Mouse (Mus musculus) intestine, embryonic 16.5 days (tissue): ENCODE data around the gene Mr1. TPM values are rescaled to one million over a fixed set of nuclear protein-coding genes. Genes with fewer than 3 reads are reported as not detected.

Experiments used
- ATAC-seq: fragments of 200-750 bp; cut with Nextera tagmentation; 2 replicates; pipeline ENCODE4 v1.8.0; 2017; ENCODE audit warnings: moderate TSS enrichment, moderate library complexity
- H3K27ac ChIP-seq: fragments of 300-500 bp; sonication (generic); 2 replicates; pipeline ENCODE4 v1.5.1; 2014; ENCODE audit warnings: mild to moderate bottlenecking, low read length
- H3K27me3 ChIP-seq: fragments of 300-500 bp; sonication (generic); replicated peaks from 2 replicates; pipeline ENCODE4 v1.6.1; 2014; ENCODE audit warnings: low read length, control low read depth, mixed read lengths; ENCODE audit not compliant: control insufficient read depth, insufficient read depth
- H3K36me3 ChIP-seq: fragments of 300-500 bp; sonication (generic); 2 replicates; pipeline ENCODE4 v1.6.1; 2014; ENCODE audit warnings: low read length, control low read depth; ENCODE audit not compliant: control insufficient read depth, insufficient read depth
- H3K4me1 ChIP-seq: fragments of 300-500 bp; sonication (generic); 2 replicates; pipeline ENCODE4 v1.6.1; 2014; ENCODE audit warnings: low read length, control low read depth, mixed read lengths; ENCODE audit not compliant: control insufficient read depth, insufficient read depth
- H3K4me2 ChIP-seq: fragments of 300-500 bp; sonication (generic); 2 replicates; pipeline ENCODE4 v1.6.1; 2014; ENCODE audit warnings: low read depth, low read length, control low read depth
- H3K4me3 ChIP-seq: fragments of 300-500 bp; sonication (generic); 2 replicates; pipeline ENCODE4 v1.5.1; 2014; ENCODE audit warnings: mild to moderate bottlenecking, low read length
- H3K9ac ChIP-seq: fragments of 300-500 bp; sonication (generic); 2 replicates; pipeline ENCODE4 v1.6.1; 2014; ENCODE audit warnings: low read depth, low read length
- H3K9me3 ChIP-seq: fragments of 300-500 bp; sonication (generic); 2 replicates; pipeline ENCODE4 v1.6.1; 2016; ENCODE audit warnings: low read length, control low read depth; ENCODE audit not compliant: control insufficient read depth
- WGBS: fragments of 180-500 bp; shearing (Covaris S2); extraction: QIAGEN DNeasy Blood & Tissue Kit; methylation state at CpG from one replicate; pipeline ENCODE4 v1.1.7; 2014; 5-methylcytosine and 5-hydroxymethylcytosine counted together
- polyA plus RNA-seq: library from polyadenylated mRNA; unstranded; fragments of >200 nt; fragmentation: Nextera tagmentation; extraction: Ambion mirVana; gene quantifications from 2 replicates; pipeline ENCODE4 v1.2.1, GENCODE M21; 2015

Mr1 gene
- polyA plus RNA-seq, 1 experiment from 2014 or later, result 5.2 TPM

GRCm38 (mm10) chr1:155113946-155114345 lies 32.7 kb downstream of the Mr1 start:
- WGBS, result 18% methylated on average over 3 of the region's 3 CpGs
- H3K9ac ChIP-seq, result no peak overlapping the region
- peaks cover 7% of the 10 kb centered on the region; the same call in 1 of the 2 replicates for H3K4me1 ChIP-seq
- H3K4me2 ChIP-seq, result no peak overlapping the region
- H3K9me3 ChIP-seq, result no peaks in the 10 kb centered on the region
- no peak overlapping the region for H3K4me3 ChIP-seq
- peak; percentile 38; the same call in 1 of the 2 replicates for ATAC-seq
- H3K27ac ChIP-seq, result no peak overlapping the region
- no peaks in the 10 kb centered on the region for H3K27me3 ChIP-seq
- no peaks in the 10 kb centered on the region for H3K36me3 ChIP-seq

GRCm38 (mm10) chr1:155112875-155113274 lies 33.7 kb downstream of the Mr1 start:
- Histone ChIP-seq H3K27me3 (no peaks in the 10 kb centered on the region), H3K27ac (no peak overlapping the region), H3K9me3 (no peaks in the 10 kb centered on the region), H3K36me3 (no peaks in the 10 kb centered on the region), H3K4me2 (no peak overlapping the region), H3K4me1 (peaks cover 16% of the 10 kb centered on the region), H3K4me3 (no peak overlapping the region), H3K9ac (no peak overlapping the region)
- 81% methylated on average over 1 of the region's 1 CpGs for WGBS
- ATAC-seq, result no peak

- H3K4me2 ChIP-seq, result no peak overlapping the region
- no peak overlapping the region for H3K9ac ChIP-seq
- 46% methylated on average over 4 of the region's 4 CpGs for WGBS
- ATAC-seq, result no peak
- no peaks in the 10 kb centered on the region for H3K36me3 ChIP-seq
- no peak overlapping the region for H3K4me3 ChIP-seq
- H3K4me1 ChIP-seq, result peaks cover 19% of the 10 kb centered on the region
- no peaks in the 10 kb centered on the region for H3K27me3 ChIP-seq
- no peak overlapping the region for H3K27ac ChIP-seq
- H3K9me3 ChIP-seq, result no peaks in the 10 kb centered on the region
These were observed 34.5 kb downstream of the Mr1 start for GRCm38 (mm10) chr1:155112118-155112517.

- 66% methylated on average over 6 of the region's 6 CpGs for WGBS
- Histone ChIP-seq H3K4me2 (no peak overlapping the region), H3K36me3 (no peaks in the 10 kb centered on the region), H3K9me3 (no peaks in the 10 kb centered on the region), H3K4me3 (no peak overlapping the region), H3K9ac (no peak overlapping the region), H3K4me1 (peaks cover 19% of the 10 kb centered on the region), H3K27me3 (no peaks in the 10 kb centered on the region), H3K27ac (no peak overlapping the region)
- no peak for ATAC-seq
These were observed 35.1 kb downstream of the Mr1 start for GRCm38 (mm10) chr1:155111491-155111890.

GRCm38 (mm10) chr1:155109387-155110350 lies 36.9 kb downstream of the Mr1 start:
- peaks cover 19% of the 10 kb centered on the region for H3K4me1 ChIP-seq
- no peaks in the 10 kb centered on the region for H3K27me3 ChIP-seq
- peak overlapping the region; percentile 42 for H3K27ac ChIP-seq
- 24% methylated on average over 18 of the region's 18 CpGs for WGBS
- no peaks in the 10 kb centered on the region for H3K36me3 ChIP-seq
- no peak overlapping the region for H3K9ac ChIP-seq
- no peaks in the 10 kb centered on the region for H3K9me3 ChIP-seq
- no peak overlapping the region for H3K4me3 ChIP-seq
- H3K4me2 ChIP-seq, result 0 out of 2 replicates have a peak overlapping the region, but pooled peaks have one; percentile 0
- no peak for ATAC-seq

GRCm38 (mm10) chr1:155108412-155108811 lies 38.2 kb downstream of the Mr1 start:
- Histone ChIP-seq H3K4me3 (no peak overlapping the region), H3K36me3 (no peaks in the 10 kb centered on the region), H3K4me2 (no peak overlapping the region), H3K27me3 (no peaks in the 10 kb centered on the region), H3K27ac (no peak overlapping the region), H3K9me3 (no peaks in the 10 kb centered on the region), H3K9ac (no peak overlapping the region), H3K4me1 (peaks cover 19% of the 10 kb centered on the region)
- peak; percentile 59 for ATAC-seq
- WGBS, result 32% methylated on average over 4 of the region's 4 CpGs

- ATAC-seq, result no peak
- H3K4me2 ChIP-seq, result 0 out of 2 replicates have a peak overlapping the region, but pooled peaks have one; percentile 14
- no peak overlapping the region for H3K27ac ChIP-seq
- H3K27me3 ChIP-seq, result no peaks in the 10 kb centered on the region
- H3K4me1 ChIP-seq, result peaks cover 19% of the 10 kb centered on the region
- no peak overlapping the region for H3K9ac ChIP-seq
- H3K9me3 ChIP-seq, result no peaks in the 10 kb centered on the region
- H3K4me3 ChIP-seq, result no peak overlapping the region
- WGBS, result 20% methylated on average over 5 of the region's 5 CpGs
- H3K36me3 ChIP-seq, result no peaks in the 10 kb centered on the region
These were observed 38.8 kb downstream of the Mr1 start for GRCm38 (mm10) chr1:155107843-155108242.

- no peak for ATAC-seq
- WGBS, result 56% methylated on average over 1 of the region's 1 CpGs
- Histone ChIP-seq H3K9me3 (no peaks in the 10 kb centered on the region), H3K36me3 (no peaks in the 10 kb centered on the region), H3K27ac (no peak overlapping the region), H3K4me2 (no peak overlapping the region), H3K27me3 (no peaks in the 10 kb centered on the region), H3K4me3 (no peak overlapping the region), H3K4me1 (peaks cover 19% of the 10 kb centered on the region), H3K9ac (no peak overlapping the region)
These were observed 40.3 kb downstream of the Mr1 start for GRCm38 (mm10) chr1:155106310-155106709.

- no peak for ATAC-seq
- no peak overlapping the region for H3K9ac ChIP-seq
- WGBS, result 88% methylated on average over 5 of the region's 5 CpGs
These were observed 42.6 kb downstream of the Mr1 start for GRCm38 (mm10) chr1:155103991-155104390.

More at GRCm38 (mm10) chr1:155103991-155104390, 42.6 kb downstream of the Mr1 start:
- no peaks in the 10 kb centered on the region for H3K9me3 ChIP-seq
- H3K27me3 ChIP-seq, result no peaks in the 10 kb centered on the region
- peaks cover 15% of the 10 kb centered on the region for H3K4me1 ChIP-seq
- no peak overlapping the region for H3K4me2 ChIP-seq
- no peak overlapping the region for H3K27ac ChIP-seq
- no peaks in the 10 kb centered on the region for H3K36me3 ChIP-seq
- H3K4me3 ChIP-seq, result no peak overlapping the region
